Mouse (Mus musculus): Measurements from ENCODE around the gene Ppard. TPM values are rescaled to one million over a fixed set of nuclear protein-coding genes. Genes with fewer than 3 reads are reported as not detected.

Ppard gene
- polyA plus RNA-seq, 1 experiment from 2014 or later: 1.9 TPM

- Histone ChIP-seq H3K27ac (replicated peaks; ENCODE audit: low read depth, low read length) (no peak overlapping the region), H3K4me3 (ENCODE audit: low read depth, low read length) (no peak overlapping the region), H3K36me3 (replicated peaks; ENCODE audit: control insufficient read depth, insufficient read depth, low read depth, low read length) (no peaks in the 10 kb centered on the region), H3K9me3 (replicated peaks; ENCODE audit: control insufficient read depth, low read length) (no peaks in the 10 kb centered on the region), H3K9ac (replicated peaks; ENCODE audit: low read length) (no peak overlapping the region), H3K4me2 (ENCODE audit: low read depth, low read length) (no peak overlapping the region), H3K27me3 (ENCODE audit: control insufficient read depth, insufficient read depth, low read length) (no peaks in the 10 kb centered on the region), H3K4me1 (ENCODE audit: control insufficient read depth, insufficient read depth, low read length) (no peaks in the 10 kb centered on the region)
- DNase-seq (ENCODE audit: low spot score) (no peak), ATAC-seq (replicated peaks; ENCODE audit: insufficient number of reproducible peaks, low FRiP score, low TSS enrichment, low read depth) (no peak; the same call in 1 of the 2 replicates)
- 61% methylated on average over 4 of the region's 5 CpGs for WGBS
Observed at GRCm38 (mm10) chr17:28280831-28281377, 48.4 kb downstream of the Ppard start.

GRCm38 (mm10) chr17:28281866-28282441 lies 49.5 kb downstream of the Ppard start:
- Histone ChIP-seq H3K27ac (replicated peaks; ENCODE audit: low read depth, low read length) (no peak overlapping the region), H3K4me1 (ENCODE audit: control insufficient read depth, insufficient read depth, low read length) (no peaks in the 10 kb centered on the region), H3K4me3 (ENCODE audit: low read depth, low read length) (no peak overlapping the region), H3K27me3 (ENCODE audit: control insufficient read depth, insufficient read depth, low read length) (no peaks in the 10 kb centered on the region), H3K4me2 (ENCODE audit: low read depth, low read length) (no peak overlapping the region), H3K36me3 (replicated peaks; ENCODE audit: control insufficient read depth, insufficient read depth, low read depth, low read length) (no peaks in the 10 kb centered on the region), H3K9ac (replicated peaks; ENCODE audit: low read length) (no peak overlapping the region), H3K9me3 (replicated peaks; ENCODE audit: control insufficient read depth, low read length) (no peaks in the 10 kb centered on the region)
- WGBS: 89% methylated on average over 7 of the region's 7 CpGs
- DNase-seq (ENCODE audit: low spot score): no peak
- ATAC-seq (replicated peaks; ENCODE audit: insufficient number of reproducible peaks, low FRiP score, low TSS enrichment, low read depth): no peak

- H3K4me1 ChIP-seq (ENCODE audit: control insufficient read depth, insufficient read depth, low read length): no peaks in the 10 kb centered on the region
- no peaks in the 10 kb centered on the region for H3K9me3 ChIP-seq (replicated peaks; ENCODE audit: control insufficient read depth, low read length)
- DNase-seq (ENCODE audit: low spot score): no peak
- no peak overlapping the region for H3K27ac ChIP-seq (replicated peaks; ENCODE audit: low read depth, low read length)
- no peak for ATAC-seq (replicated peaks; ENCODE audit: insufficient number of reproducible peaks, low FRiP score, low TSS enrichment, low read depth)
- H3K9ac ChIP-seq (replicated peaks; ENCODE audit: low read length): no peak overlapping the region
- 93% methylated on average over 10 of the region's 10 CpGs for WGBS
- H3K27me3 ChIP-seq (ENCODE audit: control insufficient read depth, insufficient read depth, low read length): no peaks in the 10 kb centered on the region
- no peak overlapping the region for H3K4me3 ChIP-seq (ENCODE audit: low read depth, low read length)
- no peaks in the 10 kb centered on the region for H3K36me3 ChIP-seq (replicated peaks; ENCODE audit: control insufficient read depth, insufficient read depth, low read depth, low read length)
- H3K4me2 ChIP-seq (ENCODE audit: low read depth, low read length): no peak overlapping the region
Observed at GRCm38 (mm10) chr17:28283199-28283598, 50.7 kb downstream of the Ppard start.

GRCm38 (mm10) chr17:28286133-28286532 lies 53.6 kb downstream of the Ppard start:
- no peak for ATAC-seq (replicated peaks; ENCODE audit: insufficient number of reproducible peaks, low FRiP score, low TSS enrichment, low read depth)
- Histone ChIP-seq H3K4me2 (ENCODE audit: low read depth, low read length) (no peak overlapping the region), H3K27ac (replicated peaks; ENCODE audit: low read depth, low read length) (no peak overlapping the region), H3K9me3 (replicated peaks; ENCODE audit: control insufficient read depth, low read length) (no peaks in the 10 kb centered on the region), H3K4me1 (ENCODE audit: control insufficient read depth, insufficient read depth, low read length) (no peaks in the 10 kb centered on the region), H3K9ac (replicated peaks; ENCODE audit: low read length) (no peak overlapping the region), H3K4me3 (ENCODE audit: low read depth, low read length) (no peak overlapping the region), H3K36me3 (replicated peaks; ENCODE audit: control insufficient read depth, insufficient read depth, low read depth, low read length) (no peaks in the 10 kb centered on the region), H3K27me3 (ENCODE audit: control insufficient read depth, insufficient read depth, low read length) (no peaks in the 10 kb centered on the region)
- DNase-seq (ENCODE audit: low spot score): no peak
- 83% methylated on average over 10 of the region's 10 CpGs for WGBS

- H3K4me1 ChIP-seq (ENCODE audit: control insufficient read depth, insufficient read depth, low read length): no peaks in the 10 kb centered on the region
- H3K4me3 ChIP-seq (ENCODE audit: low read depth, low read length): no peak overlapping the region
- H3K4me2 ChIP-seq (ENCODE audit: low read depth, low read length): no peak overlapping the region
- no peaks in the 10 kb centered on the region for H3K27me3 ChIP-seq (ENCODE audit: control insufficient read depth, insufficient read depth, low read length)
- DNase-seq (ENCODE audit: low spot score) (no peak), ATAC-seq (replicated peaks; ENCODE audit: insufficient number of reproducible peaks, low FRiP score, low TSS enrichment, low read depth) (no peak)
- H3K9ac ChIP-seq (replicated peaks; ENCODE audit: low read length): no peak overlapping the region
- no peak overlapping the region for H3K27ac ChIP-seq (replicated peaks; ENCODE audit: low read depth, low read length)
- 36% methylated on average over 5 of the region's 5 CpGs for WGBS
- H3K9me3 ChIP-seq (replicated peaks; ENCODE audit: control insufficient read depth, low read length): no peaks in the 10 kb centered on the region
- H3K36me3 ChIP-seq (replicated peaks; ENCODE audit: control insufficient read depth, insufficient read depth, low read depth, low read length): no peaks in the 10 kb centered on the region
Observed at GRCm38 (mm10) chr17:28286964-28287363, 54.5 kb downstream of the Ppard start.

GRCm38 (mm10) chr17:28287578-28287977 lies 55.1 kb downstream of the Ppard start:
- Histone ChIP-seq H3K9ac (replicated peaks; ENCODE audit: low read length) (no peak overlapping the region), H3K27me3 (ENCODE audit: control insufficient read depth, insufficient read depth, low read length) (no peaks in the 10 kb centered on the region), H3K4me2 (ENCODE audit: low read depth, low read length) (no peak overlapping the region), H3K36me3 (replicated peaks; ENCODE audit: control insufficient read depth, insufficient read depth, low read depth, low read length) (no peaks in the 10 kb centered on the region), H3K27ac (replicated peaks; ENCODE audit: low read depth, low read length) (no peak overlapping the region), H3K4me1 (ENCODE audit: control insufficient read depth, insufficient read depth, low read length) (no peaks in the 10 kb centered on the region), H3K4me3 (ENCODE audit: low read depth, low read length) (no peak overlapping the region), H3K9me3 (replicated peaks; ENCODE audit: control insufficient read depth, low read length) (no peaks in the 10 kb centered on the region)
- DNase-seq (ENCODE audit: low spot score): no peak
- 79% methylated on average over 8 of the region's 8 CpGs for WGBS
- ATAC-seq (replicated peaks; ENCODE audit: insufficient number of reproducible peaks, low FRiP score, low TSS enrichment, low read depth): no peak

GRCm38 (mm10) chr17:28287980-28288379 lies 55.5 kb downstream of the Ppard start:
- no peak for ATAC-seq (replicated peaks; ENCODE audit: insufficient number of reproducible peaks, low FRiP score, low TSS enrichment, low read depth)
- WGBS: 68% methylated on average over 5 of the region's 5 CpGs

GRCm38 (mm10) chr17:28290262-28290661 lies 57.8 kb downstream of the Ppard start:
- no peak overlapping the region for H3K4me3 ChIP-seq (ENCODE audit: low read depth, low read length)
- no peak overlapping the region for H3K4me2 ChIP-seq (ENCODE audit: low read depth, low read length)
- no peaks in the 10 kb centered on the region for H3K36me3 ChIP-seq (replicated peaks; ENCODE audit: control insufficient read depth, insufficient read depth, low read depth, low read length)
- no peaks in the 10 kb centered on the region for H3K4me1 ChIP-seq (ENCODE audit: control insufficient read depth, insufficient read depth, low read length)
- no peak overlapping the region for H3K9ac ChIP-seq (replicated peaks; ENCODE audit: low read length)
- ATAC-seq (replicated peaks; ENCODE audit: insufficient number of reproducible peaks, low FRiP score, low TSS enrichment, low read depth) (no peak), DNase-seq (ENCODE audit: low spot score) (no peak)
- WGBS: 63% methylated on average over 3 of the region's 3 CpGs
- no peak overlapping the region for H3K27ac ChIP-seq (replicated peaks; ENCODE audit: low read depth, low read length)
- H3K27me3 ChIP-seq (ENCODE audit: control insufficient read depth, insufficient read depth, low read length): no peaks in the 10 kb centered on the region
- H3K9me3 ChIP-seq (replicated peaks; ENCODE audit: control insufficient read depth, low read length): no peaks in the 10 kb centered on the region

More at GRCm38 (mm10) chr17:28287980-28288379, 55.5 kb downstream of the Ppard start:
- Histone ChIP-seq H3K9me3 (replicated peaks; ENCODE audit: control insufficient read depth, low read length) (no peaks in the 10 kb centered on the region), H3K4me2 (ENCODE audit: low read depth, low read length) (no peak overlapping the region), H3K27me3 (ENCODE audit: control insufficient read depth, insufficient read depth, low read length) (no peaks in the 10 kb centered on the region), H3K9ac (replicated peaks; ENCODE audit: low read length) (no peak overlapping the region), H3K36me3 (replicated peaks; ENCODE audit: control insufficient read depth, insufficient read depth, low read depth, low read length) (no peaks in the 10 kb centered on the region), H3K4me3 (ENCODE audit: low read depth, low read length) (no peak overlapping the region), H3K4me1 (ENCODE audit: control insufficient read depth, insufficient read depth, low read length) (no peaks in the 10 kb centered on the region), H3K27ac (replicated peaks; ENCODE audit: low read depth, low read length) (no peak overlapping the region)
- DNase-seq (ENCODE audit: low spot score): peak; percentile 17

Measured in embryonic facial prominence, embryonic 11.5 days (tissue).